Mouse (Mus musculus) MEL-GATA-1-ER (cell line): ENCODE measurements around the gene Clip3.

ENCODE experiments used
- DNase-seq: peaks from one replicate; pipeline ENCODE4 v3.0.0-alpha.2; 2012; ENCODE audit warnings: low read depth; ENCODE audit errors: extremely low read depth

Gene Clip3

DNA sequence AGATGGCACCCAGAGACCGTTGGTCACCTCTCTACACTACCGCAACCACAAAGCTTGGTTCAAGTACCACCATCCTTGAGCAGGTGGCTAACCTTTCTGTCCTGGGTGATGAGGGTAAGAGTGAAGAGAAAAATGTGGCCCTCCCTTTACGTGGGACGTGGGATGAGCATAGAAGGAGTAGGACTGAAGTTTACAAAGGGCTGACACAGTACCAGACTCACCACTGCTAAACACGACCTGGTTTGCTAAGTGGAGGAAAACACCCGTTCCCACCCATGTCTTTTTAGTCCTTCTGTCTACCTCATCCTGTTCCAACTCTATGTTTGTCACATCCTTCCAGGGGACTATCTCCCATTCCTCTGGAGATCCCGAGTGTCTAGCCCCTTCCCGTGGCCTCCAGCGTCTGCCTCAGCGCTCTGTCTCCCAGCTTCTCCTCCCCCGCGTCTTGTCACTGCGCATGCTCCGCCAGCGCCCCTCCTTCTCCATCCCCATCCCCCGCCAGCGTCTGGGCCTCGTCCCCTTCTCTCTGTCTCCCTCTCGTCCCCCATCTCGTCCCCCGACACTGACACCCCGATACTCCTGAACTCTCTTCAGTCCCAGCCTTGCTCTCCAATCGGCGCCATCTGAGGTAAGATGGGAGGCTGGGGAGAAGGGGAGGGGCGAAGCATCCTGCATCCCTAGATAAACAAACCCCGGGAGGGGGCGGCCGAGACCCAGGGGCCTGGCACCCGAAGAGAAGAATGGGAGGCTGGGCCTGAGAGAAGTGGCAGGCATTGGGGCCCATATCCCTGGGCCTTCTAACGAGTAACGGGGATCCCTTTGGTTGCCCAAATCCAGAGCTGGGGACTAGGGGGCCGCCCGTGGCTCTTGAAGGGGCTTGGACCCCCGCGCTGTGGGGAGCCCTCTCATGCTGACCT lies at the start of gene Clip3:
Gene Clip3, plus strand, starts transcription at position 514 of the 917 bp plus-strand sequence.
- no peak for DNase-seq

DNA sequence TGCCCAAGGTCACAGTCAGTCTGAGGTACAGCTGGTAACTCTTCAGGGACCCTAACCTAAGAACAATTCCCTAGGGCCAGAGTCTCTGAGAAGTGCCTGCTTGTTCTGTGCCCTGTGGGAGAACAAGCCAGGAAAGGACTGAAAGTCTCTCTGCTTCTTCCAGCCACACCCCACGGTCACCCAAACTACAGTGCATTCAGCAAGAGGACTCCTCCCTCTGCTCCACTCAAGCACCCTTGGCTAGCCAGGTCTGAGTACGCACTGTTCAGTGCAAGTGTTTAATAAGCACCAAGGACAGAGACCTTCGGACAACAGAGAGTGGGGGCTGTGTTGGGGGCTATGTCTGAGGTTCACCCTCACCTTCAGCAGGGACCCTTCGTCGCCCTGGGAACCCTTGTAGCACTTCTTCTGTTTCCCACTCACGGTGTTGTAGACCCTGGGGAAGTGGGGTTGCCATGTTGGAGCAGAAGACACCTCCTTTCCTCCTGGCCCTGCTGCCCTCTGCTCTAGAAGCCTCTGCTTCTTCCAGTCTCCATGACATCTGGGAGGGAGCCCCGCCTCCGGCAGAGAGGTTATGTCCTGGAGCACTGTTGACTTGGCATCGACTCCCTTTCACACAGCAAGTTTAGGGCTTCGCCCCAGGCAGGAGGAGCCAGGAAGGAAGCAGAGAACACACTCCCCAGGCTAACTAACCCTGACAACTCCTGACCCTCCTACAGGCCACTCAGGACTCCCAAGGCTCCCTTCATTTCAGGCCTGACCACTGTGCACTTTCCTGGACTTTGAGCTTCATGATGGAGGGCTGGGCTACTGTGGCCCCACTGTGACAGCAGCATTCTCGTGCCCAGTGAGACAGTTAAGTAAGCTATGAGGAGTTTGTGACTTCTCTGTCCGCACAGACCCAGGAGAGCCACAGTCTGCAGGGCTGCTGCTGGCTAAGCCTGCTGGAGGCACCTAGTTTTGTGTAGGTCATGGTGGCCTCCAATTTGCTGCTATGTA lies 39.3 kb upstream of the Clip3 start:
- DNase-seq, result no peak

DNA sequence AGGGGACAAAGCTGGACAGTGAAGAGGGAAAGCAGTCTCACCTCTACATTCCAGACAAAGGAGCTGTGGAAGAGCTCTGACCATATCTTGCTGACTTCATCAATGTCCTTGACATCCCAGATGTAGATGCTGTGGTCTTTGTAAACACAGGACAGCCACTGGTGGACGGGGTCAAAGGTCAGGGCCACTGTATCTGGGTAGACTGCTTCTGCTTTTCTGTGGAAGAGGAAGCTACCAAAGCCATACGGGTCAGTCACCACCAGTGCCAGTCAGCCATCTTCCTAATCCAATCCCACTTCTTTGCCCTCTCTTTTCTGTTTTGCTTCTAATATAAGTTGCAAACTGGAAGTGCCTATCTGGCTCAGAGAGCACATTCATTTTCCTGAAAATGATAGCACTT lies 26.5 kb upstream of the Clip3 start:
- DNase-seq, result no peak

DNA sequence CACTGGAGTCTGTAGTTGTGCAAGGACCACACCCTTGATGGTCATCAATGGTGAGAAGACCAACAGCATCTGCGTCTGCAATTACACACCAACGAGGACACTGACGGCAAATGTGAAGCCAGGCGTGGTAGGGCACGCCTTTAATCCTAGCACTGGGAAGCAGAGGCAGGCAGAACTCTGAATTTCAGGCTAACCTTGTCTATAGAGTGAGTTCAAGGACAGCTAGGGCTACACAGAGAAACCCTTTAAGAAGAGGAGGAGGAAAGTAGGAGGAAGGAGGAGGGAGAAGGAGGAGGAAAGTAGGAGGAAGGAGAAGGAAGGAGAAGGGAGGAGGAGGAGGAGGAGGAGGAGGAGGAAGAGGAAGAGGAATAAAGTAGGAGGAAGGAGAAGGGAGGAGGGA lies 26.0 kb upstream of the Clip3 start:
- DNase-seq, result no peak

DNA sequence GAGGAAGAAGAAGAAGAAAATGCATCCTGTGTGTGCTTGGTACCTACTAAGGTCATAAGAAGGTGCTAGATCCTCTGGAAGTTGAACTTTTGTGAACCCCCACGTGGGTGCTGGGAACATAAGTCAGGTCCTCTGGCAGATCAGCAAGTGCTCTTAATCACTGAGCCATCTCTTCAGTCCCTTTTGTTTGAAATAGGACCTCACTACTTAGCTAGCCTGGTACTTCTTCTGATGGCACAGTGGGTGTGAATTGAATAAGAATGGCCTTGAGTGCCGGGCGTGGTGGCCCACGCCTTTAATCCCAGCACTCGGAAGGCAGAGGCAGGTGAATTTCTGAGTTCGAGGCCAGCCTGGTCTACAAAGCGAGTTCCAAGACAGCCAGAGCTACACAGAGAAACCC lies 25.6 kb upstream of the Clip3 start:
- DNase-seq, result no peak

DNA sequence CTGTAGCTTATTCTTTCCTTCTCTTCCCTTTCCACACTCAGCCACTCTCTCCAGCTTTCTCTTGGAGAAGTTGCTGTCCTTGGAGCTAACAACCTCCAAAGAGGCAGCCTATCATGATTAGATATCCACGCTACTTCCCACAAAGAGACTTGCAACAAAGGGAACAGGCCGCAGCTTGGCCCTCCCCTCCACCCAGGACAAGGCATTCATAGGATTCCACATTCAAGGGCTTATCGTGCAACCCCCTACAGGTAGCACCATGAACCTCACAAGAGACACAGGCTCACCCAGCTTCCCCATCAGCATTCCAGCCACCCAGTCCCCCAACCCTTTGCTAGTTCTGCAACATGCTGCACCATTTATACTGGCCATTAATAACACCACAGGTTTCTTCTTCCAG lies 24.7 kb upstream of the Clip3 start:
- no peak for DNase-seq

DNA sequence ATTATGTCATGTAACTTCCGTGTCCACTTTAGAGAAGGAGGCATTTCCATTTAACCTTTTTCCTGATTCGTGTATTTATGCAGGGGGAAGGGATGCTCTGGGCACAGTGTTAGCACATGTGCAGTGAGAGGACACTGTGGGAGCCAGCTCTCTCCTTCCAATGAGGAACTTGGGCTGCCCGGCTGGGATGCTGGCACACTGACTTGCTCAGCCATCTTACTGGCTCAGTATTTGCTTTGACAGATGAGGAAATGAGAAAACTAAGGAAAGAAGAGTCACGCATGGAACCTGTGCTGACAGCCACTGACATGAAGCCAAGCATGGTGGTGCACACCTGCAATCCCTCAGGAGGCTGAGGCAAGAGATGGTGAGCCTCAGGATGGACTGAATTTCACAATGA lies 21.9 kb upstream of the Clip3 start:
- no peak for DNase-seq

DNA sequence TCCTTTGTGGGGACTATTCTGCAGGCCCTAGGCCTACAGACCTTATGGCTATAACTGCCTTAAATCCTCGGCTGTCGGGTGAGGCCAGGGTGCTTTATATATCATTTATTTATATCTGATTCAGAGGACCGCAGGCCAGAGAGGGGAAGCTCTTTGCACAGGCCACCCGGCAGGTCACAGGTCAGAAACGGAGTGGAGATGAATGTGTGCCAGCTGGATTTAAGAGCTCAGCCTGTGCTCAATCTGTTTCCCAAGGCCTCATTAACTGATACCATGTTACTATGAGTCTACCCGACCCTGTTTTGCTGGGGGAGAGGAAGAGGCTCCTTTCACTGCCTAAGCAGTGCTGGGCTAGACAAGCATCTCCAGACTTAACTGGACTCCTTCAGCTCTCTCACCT lies 17.1 kb upstream of the Clip3 start:
- no peak for DNase-seq

DNA sequence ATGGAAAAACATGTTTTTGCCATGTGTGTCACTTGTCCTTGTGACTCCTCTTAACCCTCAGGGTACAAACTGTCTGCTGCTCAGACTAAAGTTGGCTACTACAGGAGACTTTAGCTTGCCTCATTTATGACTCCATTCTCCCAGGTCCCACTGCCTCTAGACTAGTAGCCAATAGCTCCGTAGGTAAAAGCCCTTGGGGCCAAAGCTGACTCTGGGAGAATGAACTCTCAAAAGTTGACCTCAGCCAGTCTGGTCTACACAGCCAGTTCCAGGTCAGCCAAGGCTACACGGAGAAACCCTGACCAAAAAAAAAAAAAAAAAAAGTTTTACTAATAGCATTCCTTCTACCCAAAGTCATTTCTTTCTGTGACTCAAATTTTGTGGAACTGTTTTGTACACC lies 12.6 kb upstream of the Clip3 start:
- no peak for DNase-seq

DNA sequence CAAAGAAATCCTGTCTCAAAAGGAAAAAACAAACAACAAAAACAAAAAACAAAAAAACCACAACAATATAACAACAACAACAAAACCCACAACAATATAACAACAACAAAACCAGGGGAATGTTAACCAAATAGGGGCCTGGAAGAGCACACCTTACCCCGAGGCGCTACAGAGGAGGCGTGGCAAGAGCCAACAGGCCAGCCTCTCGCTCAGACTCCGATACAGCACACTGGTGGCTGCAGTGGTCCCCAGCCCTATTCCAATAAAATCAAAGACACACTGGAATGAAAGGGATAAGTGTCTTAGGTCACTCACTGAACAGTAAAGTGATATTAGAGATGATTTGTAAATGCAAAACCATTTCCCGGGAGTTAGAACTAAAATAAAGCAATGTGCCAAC lies 12.0 kb upstream of the Clip3 start:
- no peak for DNase-seq

DNA sequence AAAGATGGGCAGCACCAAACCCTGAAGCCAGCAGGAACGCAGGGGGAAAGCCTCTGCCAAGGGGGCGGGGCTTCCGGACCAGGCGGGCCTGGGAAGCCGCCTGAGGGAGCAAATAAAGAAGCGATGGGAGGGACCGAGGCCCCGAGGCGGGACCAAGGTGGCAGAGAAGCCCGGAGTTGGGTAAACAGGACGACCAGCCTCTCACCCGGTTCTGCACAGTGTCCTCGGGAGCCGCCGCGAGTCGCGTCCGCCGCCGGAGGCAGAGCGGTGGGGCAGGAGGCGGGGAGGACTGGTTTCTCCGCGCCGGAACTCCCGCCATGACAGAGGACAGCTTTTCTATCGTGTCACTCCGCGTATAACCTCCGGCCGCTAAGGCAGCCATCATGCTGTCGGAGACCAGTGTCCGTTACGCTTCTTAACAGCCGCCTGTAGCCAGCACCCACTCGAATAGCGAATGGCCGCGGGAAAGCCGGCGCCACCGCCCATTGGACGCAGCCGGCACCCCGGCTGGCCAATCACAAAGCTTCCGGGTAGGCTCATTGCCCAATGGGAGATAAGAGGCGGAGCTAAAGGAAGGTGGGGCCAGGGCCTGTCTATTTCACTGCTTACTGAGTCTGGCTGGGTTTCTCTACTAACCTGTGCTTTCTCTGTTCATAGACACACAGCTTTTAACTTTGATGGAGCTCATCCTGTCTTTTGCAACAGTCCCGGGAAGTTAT lies 11.4 kb upstream of the Clip3 start, which contains the start of the genes Thap8 and Wdr62:
Gene Thap8, plus strand, starts transcription at position 144 of the 719 bp plus-strand sequence.
Gene Wdr62, minus strand, starts transcription at position 469 of the 719 bp plus-strand sequence.
- DNase-seq, result peak; percentile 84

DNA sequence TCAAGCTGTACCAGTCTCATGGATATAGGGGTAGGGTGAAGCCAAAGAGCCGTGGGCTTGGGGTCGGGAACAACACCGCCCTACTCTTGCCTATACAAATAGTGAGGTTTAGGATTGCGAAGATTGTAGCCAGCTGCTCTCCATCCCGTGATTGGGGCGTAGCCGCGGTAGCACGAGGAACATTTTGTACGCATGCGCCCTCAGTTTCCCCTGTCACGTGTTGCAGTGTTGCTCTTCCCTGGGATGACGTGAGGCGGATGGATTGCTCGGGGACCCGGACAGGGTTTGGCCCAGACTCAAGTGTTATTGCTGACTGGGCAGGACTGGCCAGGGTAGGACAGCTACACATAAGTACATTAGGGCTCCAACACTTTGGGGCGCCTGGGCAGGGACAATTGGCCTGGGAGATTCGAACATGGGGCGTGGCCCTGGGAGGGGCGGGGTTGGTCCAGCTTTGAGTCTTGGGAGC lies 10.8 kb upstream of the Clip3 start:
- DNase-seq, result peak; percentile 73

DNA sequence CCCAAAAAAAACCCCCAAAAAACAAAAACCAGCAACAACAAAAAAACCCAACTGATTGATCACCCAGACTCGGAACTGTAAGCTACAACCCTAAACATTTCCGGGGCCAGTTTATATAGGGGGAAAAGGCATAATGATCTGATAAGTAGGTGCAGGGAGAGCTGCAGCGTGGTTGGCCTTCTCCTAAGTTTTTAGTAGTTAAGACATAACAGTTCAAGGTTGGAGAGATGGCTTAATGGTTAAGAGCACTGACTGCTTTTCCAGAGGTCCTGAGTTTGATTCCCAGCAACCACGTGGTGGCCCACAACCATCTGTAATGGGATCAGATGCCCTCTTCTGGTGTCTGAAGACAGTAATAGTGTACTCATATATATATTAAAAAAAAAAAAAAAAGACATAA lies 10.0 kb upstream of the Clip3 start:
- peak; percentile 18 for DNase-seq

DNA sequence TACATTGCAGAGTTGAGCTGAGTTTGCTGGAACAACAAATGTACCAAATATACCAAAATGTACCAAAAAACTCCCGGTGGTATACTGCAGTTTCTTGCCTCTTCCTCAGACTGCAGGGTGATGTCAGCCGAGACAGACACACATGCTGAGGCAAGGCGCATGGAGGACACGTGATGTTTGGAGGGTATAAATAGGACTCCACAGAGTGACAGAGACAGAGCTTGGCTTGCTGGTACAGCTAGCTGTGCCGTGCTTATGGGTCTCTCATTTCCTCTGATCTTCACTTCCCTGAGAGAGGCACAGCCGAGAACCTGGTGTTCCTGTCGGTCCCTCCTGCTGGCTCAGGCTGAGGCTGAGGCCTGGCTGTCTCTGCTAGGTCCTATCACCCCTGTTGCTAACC lies 8.8 kb upstream of the Clip3 start:
- DNase-seq, result no peak

DNA sequence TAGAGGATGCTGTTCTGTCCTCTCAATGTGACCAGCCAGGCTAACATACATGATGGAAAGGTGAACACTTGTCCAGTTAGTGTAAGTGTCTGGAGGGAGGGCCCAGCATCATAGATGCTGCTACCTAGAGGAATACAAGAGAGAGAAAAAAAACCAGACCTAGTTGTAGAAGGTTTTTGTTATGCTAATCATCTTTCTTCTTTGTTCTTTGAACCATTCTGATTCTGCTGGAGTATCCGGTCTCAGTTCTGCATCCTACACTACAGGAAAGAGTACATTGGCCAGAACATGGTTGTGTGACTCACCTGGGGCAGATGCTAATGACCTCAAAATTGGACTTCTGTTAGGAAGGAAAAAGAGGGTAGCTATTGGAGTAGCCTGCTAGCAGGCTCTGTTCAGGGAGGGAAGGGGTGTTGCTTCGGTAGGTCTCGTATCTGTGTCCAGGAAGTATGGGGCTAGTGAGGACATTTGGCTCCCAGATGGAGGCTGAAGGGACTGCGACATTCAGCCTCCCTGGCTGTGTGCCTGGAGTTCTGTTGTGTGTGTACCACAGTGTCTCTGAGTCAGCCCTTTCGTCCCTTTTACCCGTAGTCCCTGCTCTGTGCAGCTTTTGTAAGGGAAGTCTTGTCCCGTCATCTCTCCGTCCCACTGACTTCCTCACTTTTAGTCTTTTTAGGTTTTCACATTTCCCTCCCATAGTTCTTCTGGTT lies 4.7 kb upstream of the Clip3 start:
- no peak for DNase-seq

DNA sequence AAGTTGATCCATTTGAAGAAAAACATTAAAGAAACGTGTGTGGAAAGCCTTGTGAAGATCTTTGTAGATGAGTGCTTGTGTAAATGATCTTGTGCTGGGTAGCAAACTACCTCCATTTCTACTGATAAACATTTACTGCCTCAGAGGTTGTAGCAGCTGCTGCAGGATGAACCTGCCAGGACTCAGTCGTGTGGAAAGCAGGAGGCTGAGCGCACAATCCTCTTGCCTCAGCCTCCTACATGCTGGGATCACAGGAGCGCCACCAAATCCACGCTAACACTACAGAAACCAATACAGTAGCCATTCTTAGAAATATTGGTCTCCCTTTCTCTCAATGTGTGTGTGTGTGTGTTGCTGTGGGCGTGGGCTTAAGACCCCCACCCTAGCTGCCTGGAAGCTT lies 3.5 kb upstream of the Clip3 start:
- DNase-seq, result no peak

DNA sequence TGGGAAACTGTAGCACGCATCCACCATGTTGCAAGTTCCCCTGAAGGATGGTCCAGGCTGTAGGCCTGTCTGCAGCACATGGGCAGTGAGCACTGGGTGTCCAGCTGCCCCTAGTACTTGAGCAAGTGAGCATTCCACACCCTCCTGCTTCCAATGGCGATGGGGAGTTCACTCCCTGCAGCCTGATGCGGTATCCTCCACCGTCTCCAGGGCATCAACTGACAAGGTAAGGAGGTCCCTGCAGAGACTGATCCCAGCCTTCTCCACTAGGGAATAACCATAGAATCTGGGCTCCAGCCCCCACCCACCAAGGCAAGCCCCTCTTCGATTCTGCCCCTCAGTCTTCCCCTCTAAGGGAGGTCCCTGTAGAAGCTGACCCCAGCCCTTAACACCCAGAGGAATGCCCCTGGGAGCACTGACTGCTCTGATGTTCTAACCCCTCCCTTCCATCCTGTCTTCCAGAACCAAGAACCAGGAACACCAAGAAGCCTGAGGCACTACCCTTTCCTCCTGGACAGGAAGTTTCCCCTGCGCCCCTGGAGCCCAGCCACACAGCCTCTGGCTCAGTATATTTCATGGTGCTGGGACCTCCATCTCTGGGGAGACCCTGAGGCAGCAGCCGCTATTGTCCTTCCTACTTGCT lies 2.3 kb upstream of the Clip3 start:
- no peak for DNase-seq

DNA sequence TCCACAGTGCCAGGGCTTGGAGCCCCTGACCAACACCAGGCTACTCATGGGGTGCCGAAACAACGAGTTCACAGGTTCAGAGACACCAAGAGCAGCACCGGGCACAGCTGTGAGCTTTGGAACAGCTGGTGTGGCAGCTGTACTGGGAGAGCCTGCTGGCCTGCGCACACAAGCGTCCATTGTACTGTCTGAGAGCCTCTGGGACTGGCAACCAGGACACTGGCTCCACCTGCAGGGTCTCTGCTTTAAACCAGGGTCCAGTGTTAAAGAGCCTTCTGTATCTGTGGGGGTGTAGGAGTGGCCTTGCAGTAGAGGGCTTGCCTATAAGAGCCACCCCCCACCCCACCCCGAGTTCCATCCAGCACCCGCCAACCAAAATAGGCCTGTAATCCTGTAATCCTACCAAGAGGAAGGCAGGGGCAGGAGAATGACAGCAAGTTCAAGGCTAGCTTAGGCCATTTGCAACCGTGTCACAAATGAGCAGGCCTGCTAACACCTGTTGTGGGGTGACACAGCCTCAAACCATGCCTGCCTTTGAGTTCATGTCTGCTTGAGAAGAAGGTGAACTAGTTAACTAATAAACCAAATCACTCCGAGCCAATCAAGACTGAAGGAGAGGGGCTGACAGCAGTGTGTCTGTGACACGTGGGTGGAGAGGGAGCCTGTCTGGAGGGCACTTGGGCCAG lies 1.7 kb upstream of the Clip3 start:
- no peak for DNase-seq

DNA sequence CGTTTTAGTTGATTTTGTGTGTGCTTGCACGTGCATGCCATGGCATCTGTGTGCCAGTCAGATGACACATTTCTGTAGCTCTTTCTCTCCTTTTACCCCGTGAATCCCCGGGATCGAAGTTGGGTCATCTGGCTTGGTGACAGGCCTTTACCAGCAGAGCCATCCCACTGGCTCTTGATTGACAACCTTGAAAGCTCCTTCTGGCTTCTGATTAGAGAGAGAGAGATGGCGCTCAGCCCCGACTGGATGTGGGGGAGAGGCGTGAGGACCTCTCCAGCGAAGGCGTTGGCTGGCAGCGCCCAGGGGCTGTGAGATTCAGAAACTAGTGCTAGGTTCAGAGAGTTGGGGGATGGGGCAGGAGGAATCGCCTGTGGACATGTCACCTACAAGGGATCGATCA lies 2.3 kb downstream of the Clip3 start:
- DNase-seq, result no peak
